Mouse (Mus musculus) layer of hippocampus, postnatal 25 days (tissue): ENCODE measurements around the gene Pabpc1l. TPM values are rescaled to one million over a fixed set of nuclear protein-coding genes. Genes with fewer than 3 reads are reported as not detected.

Source experiments
- DNase-seq, 2 experiments: peaks; one replicate each; pipeline ENCODE4 v3.0.0; 2022; ENCODE audit warnings: mixed read lengths in 2 of 2, low spot score in 1 of 2; ENCODE audit errors: extremely low spot score in 1 of 2
- total RNA-seq, 2 experiments: library from RNA; stranded (reverse); gene quantifications; 2 replicates each; pipeline ENCODE4 v1.2.3; 2021

Pabpc1l gene
- 1 to 10 TPM in 1 of 2 experiments, under 1 TPM in 1; 0.32 to 1.3 TPM for total RNA-seq

- DNase-seq = no peak
Measured at GRCm38 (mm10) chr2:164025150-164025549, at the start of gene Pabpc1l. TSS of gene Pabpc1l (plus strand) at chr2:164025450.

GRCm38 (mm10) chr2:163976448-163976847 is 48.8 kb upstream of the Pabpc1l start:
- DNase-seq = no peak

- no peak for DNase-seq
Measured at GRCm38 (mm10) chr2:163987233-163987632, 38.0 kb upstream of the Pabpc1l start.

- DNase-seq = no peak
Measured at GRCm38 (mm10) chr2:163992871-163993270, 32.4 kb upstream of the Pabpc1l start.

- DNase-seq = no peak
Measured at GRCm38 (mm10) chr2:163994654-163994976, 30.6 kb upstream of the Pabpc1l start, which contains the start of gene Ywhab. TSS of gene Ywhab (plus strand) at chr2:163994960.

GRCm38 (mm10) chr2:163994977-163995862 is 30.0 kb upstream of the Pabpc1l start:
- peak; percentile 75 to 82 for DNase-seq

GRCm38 (mm10) chr2:163996275-163996674 is 29.0 kb upstream of the Pabpc1l start:
- no peak for DNase-seq

GRCm38 (mm10) chr2:163996899-163997298 is 28.4 kb upstream of the Pabpc1l start:
- no peak for DNase-seq

GRCm38 (mm10) chr2:163998981-163999380 is 26.3 kb upstream of the Pabpc1l start:
- no peak for DNase-seq

GRCm38 (mm10) chr2:164002637-164003036 is 22.6 kb upstream of the Pabpc1l start:
- DNase-seq = no peak

GRCm38 (mm10) chr2:164004503-164004902 is 20.7 kb upstream of the Pabpc1l start:
- no peak for DNase-seq

GRCm38 (mm10) chr2:164006932-164007331 is 18.3 kb upstream of the Pabpc1l start:
- DNase-seq = no peak

- DNase-seq = no peak
Measured at GRCm38 (mm10) chr2:164007547-164007946, 17.7 kb upstream of the Pabpc1l start.

GRCm38 (mm10) chr2:164007987-164008545 is 17.2 kb upstream of the Pabpc1l start:
- DNase-seq = no peak

GRCm38 (mm10) chr2:164009227-164009626 is 16.0 kb upstream of the Pabpc1l start:
- no peak for DNase-seq

- no peak for DNase-seq
Measured at GRCm38 (mm10) chr2:164010496-164010895, 14.8 kb upstream of the Pabpc1l start.

GRCm38 (mm10) chr2:164010944-164011343 is 14.3 kb upstream of the Pabpc1l start:
- no peak for DNase-seq

GRCm38 (mm10) chr2:164015304-164015703 is 9.9 kb upstream of the Pabpc1l start:
- DNase-seq = no peak

- DNase-seq = no peak
Measured at GRCm38 (mm10) chr2:164018910-164019309, 6.3 kb upstream of the Pabpc1l start.

- DNase-seq = no peak
Measured at GRCm38 (mm10) chr2:164019943-164020342, 5.3 kb upstream of the Pabpc1l start.

- no peak for DNase-seq
Measured at GRCm38 (mm10) chr2:164022104-164022503, 3.1 kb upstream of the Pabpc1l start.

GRCm38 (mm10) chr2:164031147-164031546 is 5.9 kb downstream of the Pabpc1l start:
- no peak for DNase-seq
